Comparison of ENCODE assay signal across 27 mouse cellular contexts in the genomic region with DNA sequence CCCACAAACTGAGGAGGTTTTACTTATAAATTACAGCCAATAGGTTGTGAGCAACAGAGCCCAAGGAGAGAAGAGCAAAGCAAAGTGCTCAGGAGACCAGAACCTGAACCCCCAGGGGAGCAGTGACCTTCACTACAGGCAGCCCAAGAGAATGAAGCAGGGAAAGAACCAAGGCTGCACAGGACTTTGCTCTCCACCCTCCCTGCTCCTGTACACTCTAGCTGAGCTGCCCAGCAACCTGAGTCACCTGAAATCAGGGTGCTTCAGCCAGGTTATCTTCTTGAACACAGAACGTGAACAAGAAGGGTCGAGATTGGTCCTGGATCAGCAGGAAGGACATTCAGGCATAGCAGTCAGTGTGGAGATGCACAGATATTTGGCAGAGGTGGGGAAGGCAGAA. TPM values are rescaled to one million over a fixed set of nuclear protein-coding genes. Genes with fewer than 3 reads are reported as not detected.
DNase-seq lines count a peak whose midpoint lies in the region; ATAC-seq and TF ChIP-seq lines count a peak whose summit lies in the region.
"Had no signal": no experiment of that assay in that cellular context is flagged by ENCODE, and none has a peak within 500 bp of the region (broad histone marks: within the 10 kb centered on the region; RNA-seq: fewer than 3 reads in every experiment).

No protein-coding gene starts in this region.

- no peak for TF ChIP-seq EP300 in lung, postnatal 0 days (IDR thresholded peaks at IDR 0.05)

- H3K4me3 ChIP-seq in kidney, adult 2 months (ENCODE audit: insufficient read depth, low read depth, low read length), result no peak overlapping the region
- no peak overlapping the region for H3K4me3 ChIP-seq in embryonic facial prominence, embryonic 10.5 days
- H3K4me3 ChIP-seq in intestine, postnatal 0 days (ENCODE audit: low read depth, low read length), result no peak overlapping the region
- no peak overlapping the region for H3K4me3 ChIP-seq in stomach, embryonic 16.5 days (replicated peaks; ENCODE audit: low read length)
- H3K4me3 ChIP-seq in lung, postnatal 0 days (ENCODE audit: low read depth, low read length), result no peak overlapping the region
- H3K4me3 ChIP-seq: embryonic facial prominence, embryonic 13.5 days; erythroblast, embryonic 14.5 days; forebrain, embryonic 12.5 days; forebrain, embryonic 15.5 days; heart, embryonic 10.5 days; heart, embryonic 13.5 days had no signal

- H3K4me1 ChIP-seq in kidney, adult 2 months (ENCODE audit: control insufficient read depth, insufficient read depth, low read length), result 0 out of 2 replicates have a peak, but pooled peaks cover 4% of the 10 kb centered on the region
- H3K4me1 ChIP-seq in embryonic facial prominence, embryonic 10.5 days, result peaks cover 62% of the 10 kb centered on the region
- no peaks in the 10 kb centered on the region for H3K4me1 ChIP-seq in intestine, postnatal 0 days (replicated peaks; ENCODE audit: control insufficient read depth, insufficient read depth, low read length)
- H3K4me1 ChIP-seq in stomach, embryonic 16.5 days (ENCODE audit: control insufficient read depth, insufficient read depth, low read length), result peaks cover 21% of the 10 kb centered on the region
- H3K4me1 ChIP-seq in lung, postnatal 0 days (ENCODE audit: insufficient read depth, low read depth, low read length), result peaks cover 3% of the 10 kb centered on the region; the same call in 1 of the 2 replicates
- H3K4me1 ChIP-seq: heart, embryonic 13.5 days had no signal

- WGBS in kidney, adult 2 months, result 72% methylated on average over 2 of the region's 2 CpGs
- WGBS in embryonic facial prominence, embryonic 10.5 days, result 81% methylated on average over 2 of the region's 2 CpGs
- WGBS in intestine, postnatal 0 days, result 36% methylated on average over 2 of the region's 2 CpGs
- WGBS in stomach, embryonic 16.5 days, result 61% methylated on average over 2 of the region's 2 CpGs
- 69% methylated on average over 2 of the region's 2 CpGs for WGBS in lung, postnatal 0 days

- no peak for TF ChIP-seq CTCF in kidney, adult 2 months (conservative IDR thresholded peaks at IDR 0.05; ENCODE audit: insufficient read depth, insufficient read length, low read depth, low read length)
- TF ChIP-seq CTCF in intestine, postnatal 0 days (IDR thresholded peaks at IDR 0.05; ENCODE audit: low read depth), result no peak
- TF ChIP-seq CTCF in lung, postnatal 0 days (IDR thresholded peaks at IDR 0.05), result no peak

- no peaks in the 10 kb centered on the region for H3K36me3 ChIP-seq in kidney, adult 2 months (ENCODE audit: control insufficient read depth, insufficient read depth, low read length)
- 0 out of 2 replicates have a peak, but pooled peaks cover 4% of the 10 kb centered on the region for H3K36me3 ChIP-seq in embryonic facial prominence, embryonic 10.5 days (replicated peaks)
- H3K36me3 ChIP-seq in intestine, postnatal 0 days (ENCODE audit: control insufficient read depth, insufficient read depth), result no peaks in the 10 kb centered on the region
- no peaks in the 10 kb centered on the region for H3K36me3 ChIP-seq in stomach, embryonic 16.5 days (ENCODE audit: control insufficient read depth, insufficient read depth, low read length)
- no peaks in the 10 kb centered on the region for H3K36me3 ChIP-seq in lung, postnatal 0 days (ENCODE audit: insufficient read depth, low read length)
- H3K36me3 ChIP-seq: embryonic facial prominence, embryonic 13.5 days; forebrain, embryonic 12.5 days; forebrain, embryonic 15.5 days; heart, embryonic 10.5 days; heart, embryonic 13.5 days had no signal

- H3K9ac ChIP-seq in intestine, postnatal 0 days (ENCODE audit: low read depth, low read length), result no peak overlapping the region
- no peak overlapping the region for H3K9ac ChIP-seq in stomach, embryonic 16.5 days (ENCODE audit: low read length)
- no peak overlapping the region for H3K9ac ChIP-seq in lung, postnatal 0 days (replicated peaks; ENCODE audit: low read depth)
- H3K9ac ChIP-seq: embryonic facial prominence, embryonic 13.5 days; forebrain, embryonic 12.5 days; forebrain, embryonic 15.5 days; heart, embryonic 13.5 days; hindbrain, embryonic 14.5 days had no signal

- TF ChIP-seq POLR2A in kidney, adult 2 months (IDR thresholded peaks at IDR 0.05; ENCODE audit: low read depth, low read length), result no peak

- H3K9me3 ChIP-seq in embryonic facial prominence, embryonic 10.5 days, result no peaks in the 10 kb centered on the region
- H3K9me3 ChIP-seq in intestine, postnatal 0 days (ENCODE audit: control insufficient read depth), result no peaks in the 10 kb centered on the region
- no peaks in the 10 kb centered on the region for H3K9me3 ChIP-seq in stomach, embryonic 16.5 days (replicated peaks; ENCODE audit: control insufficient read depth, low read length)
- H3K9me3 ChIP-seq in lung, postnatal 0 days (ENCODE audit: low read length), result no peaks in the 10 kb centered on the region
- H3K9me3 ChIP-seq: embryonic facial prominence, embryonic 13.5 days; forebrain, embryonic 12.5 days; forebrain, embryonic 15.5 days; heart, embryonic 10.5 days; heart, embryonic 13.5 days had no signal

- H3K27ac ChIP-seq in kidney, adult 2 months (ENCODE audit: insufficient read depth, low read depth, low read length), result 0 out of 2 replicates have a peak overlapping the region, but pooled peaks have one; percentile 20
- 0 out of 2 replicates have a peak overlapping the region, but pooled peaks have one; percentile 20 for H3K27ac ChIP-seq in embryonic facial prominence, embryonic 10.5 days (replicated peaks)
- no peak overlapping the region for H3K27ac ChIP-seq in intestine, postnatal 0 days (ENCODE audit: low read depth, low read length)
- H3K27ac ChIP-seq in stomach, embryonic 16.5 days (ENCODE audit: low read length), result peak overlapping the region; percentile 53; the same call in 1 of the 2 replicates
- no peak overlapping the region for H3K27ac ChIP-seq in lung, postnatal 0 days (ENCODE audit: low read length)
- H3K27ac ChIP-seq: embryonic facial prominence, embryonic 13.5 days; forebrain, embryonic 12.5 days; forebrain, embryonic 15.5 days; heart, embryonic 10.5 days; heart, embryonic 13.5 days; hindbrain, embryonic 14.5 days; hindbrain, postnatal 0 days had no signal

- H3K27me3 ChIP-seq in kidney, adult 2 months (replicated peaks; ENCODE audit: control insufficient read depth, insufficient read depth, low read length), result 0 out of 2 replicates have a peak, but pooled peaks cover 2% of the 10 kb centered on the region
- H3K27me3 ChIP-seq in embryonic facial prominence, embryonic 10.5 days (replicated peaks; ENCODE audit: low read depth, poor library complexity, severe bottlenecking), result 0 out of 2 replicates have a peak, but pooled peaks cover 5% of the 10 kb centered on the region
- peaks cover 8% of the 10 kb centered on the region for H3K27me3 ChIP-seq in intestine, postnatal 0 days (replicated peaks; ENCODE audit: control insufficient read depth, insufficient read depth, low read length)
- no peaks in the 10 kb centered on the region for H3K27me3 ChIP-seq in stomach, embryonic 16.5 days (ENCODE audit: control insufficient read depth, insufficient read depth, low read length)
- no peaks in the 10 kb centered on the region for H3K27me3 ChIP-seq in lung, postnatal 0 days (replicated peaks; ENCODE audit: insufficient read depth, low read length)
- H3K27me3 ChIP-seq: forebrain, embryonic 12.5 days; forebrain, embryonic 15.5 days had no signal

- ATAC-seq in intestine, postnatal 0 days, result peak; percentile 63; the same call in 1 of the 2 replicates
- no peak for ATAC-seq in stomach, embryonic 16.5 days (ENCODE audit: insufficient read depth, low FRiP score)
- ATAC-seq in lung, postnatal 0 days, result no peak
- ATAC-seq: activated CD4-positive, CD25-positive, alpha-beta regulatory T cell, adult 4 months; forebrain, embryonic 15.5 days; hindbrain, postnatal 0 days; inflammation-experienced regulatory T-cells, adult 6 months had no signal

- DNase-seq in kidney, adult 2 months, result no peak
- no peak for DNase-seq in kidney, postnatal 10 days
- DNase-seq in embryonic facial prominence, embryonic 10.5 days (ENCODE audit: low spot score), result no peak
- no peak for DNase-seq in thymus, postnatal 14 days
- DNase-seq in lung, postnatal 0 days (ENCODE audit: low spot score), result no peak
- DNase-seq in cerebellum, adult 9-11 months, result no peak
- DNase-seq: adrenal gland, adult 8-10 months; adrenal gland, postnatal 25 days; B cell, adult 2 months; cerebellum, adult 18-20 months; cerebellum, adult 9-10 months; cerebellum, postnatal 25 days; heart, adult 18-20 months; heart, postnatal 14 days; heart, postnatal 4 days had no signal

- H3K4me2 ChIP-seq in intestine, postnatal 0 days (replicated peaks; ENCODE audit: low read depth), result peak overlapping the region; percentile 7; the same call in 1 of the 2 replicates
- H3K4me2 ChIP-seq in stomach, embryonic 16.5 days (ENCODE audit: low read depth, low read length), result no peak overlapping the region
- H3K4me2 ChIP-seq in lung, postnatal 0 days (replicated peaks; ENCODE audit: low read depth, low read length), result no peak overlapping the region
- H3K4me2 ChIP-seq: embryonic facial prominence, embryonic 13.5 days; forebrain, embryonic 12.5 days; forebrain, embryonic 15.5 days; heart, embryonic 13.5 days; hindbrain, embryonic 14.5 days had no signal

RNA-seq across cellular contexts. Expression of gene Bmpr1b, which starts 5.3 kb away (rescaled TPM):
- 1.4 and 2.0 TPM in 2 replicates for polyA plus RNA-seq in kidney, adult 2 months (2012; rRNA removed)
- 10.3 and 14.1 TPM in 2 replicates for polyA plus RNA-seq in embryonic facial prominence, embryonic 10.5 days (2016; fragmentation: Nextera tagmentation; extraction: Ambion mirVana)
- 0.24 and 0.33 TPM in 2 replicates for polyA plus RNA-seq in intestine, postnatal 0 days (2015; fragmentation: Nextera tagmentation; extraction: Ambion mirVana)
- 8.0 and 8.5 TPM in 2 replicates for polyA plus RNA-seq in stomach, embryonic 16.5 days (2015; fragmentation: Nextera tagmentation; extraction: Ambion mirVana)
- polyA plus RNA-seq in lung, postnatal 0 days (2015; fragmentation: Nextera tagmentation; extraction: Ambion mirVana), result 1.8 and 1.9 TPM in 2 replicates
- polyA plus RNA-seq: activated CD4-positive, CD25-positive, alpha-beta regulatory T cell, adult 4 months; erythroblast, embryonic 14.5 days; inflammation-experienced regulatory T-cells, adult 6 months had no signal

Comparison
In these comparisons a context has a peak if more than half of its experiments do, and no peak if none do; other contexts are left out.
1. H3K27ac ChIP-seq: peak in kidney, adult 2 months (single experiment), embryonic facial prominence, embryonic 10.5 days (single experiment) and stomach, embryonic 16.5 days (single experiment); none in intestine, postnatal 0 days (single experiment) and lung, postnatal 0 days (single experiment).